8 mouse cellular contexts compared by ENCODE assay signal in genomic region chr2:151996229-151997189, GRCm38 (mm10). TPM values are rescaled to one million over a fixed set of nuclear protein-coding genes. Genes with fewer than 3 reads are reported as not detected.
DNase-seq lines count a peak whose midpoint lies in the region; ATAC-seq lines count a peak whose summit lies in the region.

TSS of gene Slc52a3 (plus strand) at chr2:151996511.

- peak; percentile 60 for ATAC-seq in embryonic facial prominence, embryonic 14.5 days (ENCODE audit: low read depth)
- ATAC-seq in kidney, embryonic 14.5 days (ENCODE audit: low FRiP score, low TSS enrichment): no peak; the same call in 1 of the 2 replicates
- no peak for ATAC-seq in limb, embryonic 15.5 days (ENCODE audit: insufficient number of reproducible peaks, low FRiP score, low TSS enrichment, low read depth)

- 10% methylated on average over 35 of the region's 35 CpGs for WGBS in embryonic facial prominence, embryonic 14.5 days
- 7% methylated on average over 35 of the region's 35 CpGs for WGBS in kidney, embryonic 14.5 days
- WGBS in limb, embryonic 15.5 days: 8% methylated on average over 35 of the region's 35 CpGs

- H3K4me2 ChIP-seq in embryonic facial prominence, embryonic 14.5 days (ENCODE audit: low read depth, low read length): peak within 1 kb of the TSS; percentile 42
- H3K4me2 ChIP-seq in kidney, embryonic 14.5 days (replicated peaks; ENCODE audit: low read depth, low read length): peak within 1 kb of the TSS; percentile 11; the same call in 1 of the 2 replicates
- H3K4me2 ChIP-seq in limb, embryonic 15.5 days: peak within 1 kb of the TSS; percentile 32

- H3K27ac ChIP-seq in embryonic facial prominence, embryonic 14.5 days (replicated peaks; ENCODE audit: low read depth, low read length): no peak within 1 kb of the TSS
- H3K27ac ChIP-seq in kidney, embryonic 14.5 days (ENCODE audit: low read depth, low read length): no peak within 1 kb of the TSS
- no peak within 1 kb of the TSS for H3K27ac ChIP-seq in limb, embryonic 15.5 days

- peaks cover 37% of the 10 kb centered on the region for H3K27me3 ChIP-seq in embryonic facial prominence, embryonic 14.5 days (replicated peaks; ENCODE audit: control insufficient read depth, insufficient read depth, low read length)
- peaks cover 36% of the 10 kb centered on the region for H3K27me3 ChIP-seq in kidney, embryonic 14.5 days (ENCODE audit: control insufficient read depth, insufficient read depth, low read length)
- peaks cover 71% of the 10 kb centered on the region for H3K27me3 ChIP-seq in limb, embryonic 15.5 days
- no peaks in the 10 kb centered on the region for H3K27me3 ChIP-seq in splenic B cell, adult 2 months (ENCODE audit: control insufficient read depth, insufficient read depth, low read length, poor library complexity, severe bottlenecking)

- H3K4me1 ChIP-seq in embryonic facial prominence, embryonic 14.5 days (ENCODE audit: control insufficient read depth, insufficient read depth, low read length): peaks cover 5% of the 10 kb centered on the region; the same call in 1 of the 2 replicates
- peaks cover 21% of the 10 kb centered on the region for H3K4me1 ChIP-seq in kidney, embryonic 14.5 days (ENCODE audit: control insufficient read depth, insufficient read depth, low read length)
- H3K4me1 ChIP-seq in limb, embryonic 15.5 days: peaks cover 23% of the 10 kb centered on the region

- DNase-seq in 3T3-L1 (ENCODE audit: low read depth, low spot score): peak; percentile 20
- DNase-seq in adrenal gland, postnatal 4 days (ENCODE audit: low spot score in 2 of 2): peak; percentile 70 to 77
- peak; percentile 76 for DNase-seq in embryonic facial prominence, embryonic 14.5 days (ENCODE audit: low spot score)
- peak; percentile 90 for DNase-seq in heart, adult 8-10 months (ENCODE audit: low spot score)
- peak; percentile 94 for DNase-seq in naive thymus-derived CD4-positive, alpha-beta T cell, adult 2 months (ENCODE audit: low read depth)
- peak; percentile 92 for DNase-seq in splenic B cell, adult 2 months (ENCODE audit: low read depth, low spot score)

- no peak within 1 kb of the TSS for H3K9ac ChIP-seq in embryonic facial prominence, embryonic 14.5 days (ENCODE audit: low read depth, low read length)
- no peak within 1 kb of the TSS for H3K9ac ChIP-seq in kidney, embryonic 14.5 days (ENCODE audit: low read depth, low read length)
- H3K9ac ChIP-seq in limb, embryonic 15.5 days: no peak within 1 kb of the TSS

- no peaks in the 10 kb centered on the region for H3K9me3 ChIP-seq in embryonic facial prominence, embryonic 14.5 days (ENCODE audit: control insufficient read depth, low read length)
- no peaks in the 10 kb centered on the region for H3K9me3 ChIP-seq in kidney, embryonic 14.5 days (ENCODE audit: control insufficient read depth, low read length)
- H3K9me3 ChIP-seq in limb, embryonic 15.5 days: no peaks in the 10 kb centered on the region

- H3K36me3 ChIP-seq in embryonic facial prominence, embryonic 14.5 days (ENCODE audit: control insufficient read depth, insufficient read depth, low read length): no peaks in the 10 kb centered on the region
- H3K36me3 ChIP-seq in kidney, embryonic 14.5 days (ENCODE audit: control insufficient read depth, insufficient read depth, low read length): no peaks in the 10 kb centered on the region
- no peaks in the 10 kb centered on the region for H3K36me3 ChIP-seq in limb, embryonic 15.5 days
- no peaks in the 10 kb centered on the region for H3K36me3 ChIP-seq in splenic B cell, adult 2 months (ENCODE audit: control insufficient read depth, insufficient read depth, low read length, poor library complexity, severe bottlenecking)

- H3K4me3 ChIP-seq in embryonic facial prominence, embryonic 14.5 days (ENCODE audit: low read depth, low read length): peak within 1 kb of the TSS; percentile 16
- H3K4me3 ChIP-seq in kidney, embryonic 14.5 days (ENCODE audit: low read length): peak within 1 kb of the TSS; percentile 8; the same call in 1 of the 2 replicates
- H3K4me3 ChIP-seq in limb, embryonic 15.5 days: peak within 1 kb of the TSS; percentile 14; the same call in 1 of the 2 replicates

RNA-seq across cellular contexts. Expression of gene Slc52a3, which starts in this region (rescaled TPM):
- 1 to 10 TPM; 2.4 to 6.2 TPM for total RNA-seq in adrenal gland, postnatal 4 days (2021)
- 2.4 and 2.8 TPM in 2 replicates for polyA plus RNA-seq in embryonic facial prominence, embryonic 14.5 days (2014; fragmentation: Nextera tagmentation; extraction: Ambion mirVana)
- total RNA-seq in heart, adult 8-10 months (2022): 1 to 10 TPM; 1.2 to 4.2 (median 2.3) TPM
- 3.4 and 6.8 TPM in 2 replicates for polyA plus RNA-seq in kidney, embryonic 14.5 days (2014; fragmentation: Nextera tagmentation; extraction: Ambion mirVana)
- polyA plus RNA-seq in limb, embryonic 15.5 days (2015; fragmentation: Nextera tagmentation; extraction: Ambion mirVana): 8.4 and 9.7 TPM in 2 replicates

Comparison
In these comparisons a context has a peak if more than half of its experiments do, and no peak if none do; other contexts are left out.
1. DNase-seq: peak in every context shown above with its lines; median percentile 94 in naive thymus-derived CD4-positive, alpha-beta T cell, adult 2 months; 92 in splenic B cell, adult 2 months; 90 in heart, adult 8-10 months; 76 in embryonic facial prominence, embryonic 14.5 days; 74 in adrenal gland, postnatal 4 days; 20 in 3T3-L1.